Mouse (Mus musculus) granulocyte monocyte progenitor cell, adult 5-6 weeks (primary cell): ENCODE data around the gene Il5. TPM values are rescaled to one million over a fixed set of nuclear protein-coding genes. Genes with fewer than 3 reads are reported as not detected.

ENCODE experiments used
- ATAC-seq: replicated peaks from 2 replicates; pipeline ENCODE4 v1.8.0; 2016; ENCODE audit warnings: mild to moderate bottlenecking, moderate TSS enrichment, inconsistent platforms; ENCODE audit not compliant: poor library complexity, severe bottlenecking
- total RNA-seq, 2 experiments: library from RNA; stranded (forward) in 1 of 2; stranded (reverse) in 1 of 2; fragments of 200-712, 200-1000 nt in 1 of 2; fragments of >200 nt in 1 of 2; fragmentation: Nextera tagmentation in 1 of 2; gene quantifications; 2 replicates each; pipeline ENCODE4 v1.2.3; 2014 to 2017

Gene Il5
- total RNA-seq, 2 experiments from 2014 or later = not detected

GRCm38 (mm10) chr11:53769760-53770124 lies 49.1 kb downstream of the Il5 start, which contains the start of gene Irf1:
Irf1 (plus strand) TSS chr11:53770014.
- ATAC-seq = peak; percentile 78

GRCm38 (mm10) chr11:53770125-53770791 lies 49.7 kb downstream of the Il5 start:
- ATAC-seq = peak; percentile 42

- no peak for ATAC-seq
These were observed 50.6 kb downstream of the Il5 start for GRCm38 (mm10) chr11:53771001-53771744.

GRCm38 (mm10) chr11:53772536-53772935 lies 51.9 kb downstream of the Il5 start:
- peak; percentile 36 for ATAC-seq

GRCm38 (mm10) chr11:53773087-53773486 lies 52.5 kb downstream of the Il5 start, which contains the start of gene Gm17334:
Gm17334 (minus strand) TSS chr11:53773187.
- ATAC-seq = no peak

- ATAC-seq = no peak
These were observed 53.2 kb downstream of the Il5 start for GRCm38 (mm10) chr11:53773641-53774360.

Other genes with a start within 250 kb of the Il5 start
- gene Gm9945, start 240.6 kb upstream of the Il5 start, total RNA-seq (2014; fragmentation: Nextera tagmentation) = not detected in 2 replicates
- not detected in 2 replicates for gene Gm9945, start 240.6 kb upstream of the Il5 start, total RNA-seq (2017)
- not detected in 2 replicates for gene Sowaha, start 240.5 kb upstream of the Il5 start, total RNA-seq (2014; fragmentation: Nextera tagmentation)
- not detected in 2 replicates for gene Sowaha, start 240.5 kb upstream of the Il5 start, total RNA-seq (2017)
- gene Sept8, start 201.5 kb upstream of the Il5 start, total RNA-seq (2014; fragmentation: Nextera tagmentation) = 4.4 and 4.9 TPM in 2 replicates
- gene Sept8, start 201.5 kb upstream of the Il5 start, total RNA-seq (2017) = 4.4 and 5.7 TPM in 2 replicates
- gene Kif3a, start 153.4 kb upstream of the Il5 start, total RNA-seq (2014; fragmentation: Nextera tagmentation) = 7.5 and 11.8 TPM in 2 replicates
- gene Kif3a, start 153.4 kb upstream of the Il5 start, total RNA-seq (2017) = 2.4 and 5.7 TPM in 2 replicates
- gene Il4, start 102.1 kb upstream of the Il5 start, total RNA-seq (2014; fragmentation: Nextera tagmentation) = 1.5 TPM in 1 of 2 replicates, not detected in the other
- not detected in 2 replicates for gene Il4, start 102.1 kb upstream of the Il5 start, total RNA-seq (2017)
- gene Il13, start 86.1 kb upstream of the Il5 start, total RNA-seq (2014; fragmentation: Nextera tagmentation) = not detected in 2 replicates
- not detected in 2 replicates for gene Il13, start 86.1 kb upstream of the Il5 start, total RNA-seq (2017)
- gene Rad50, start 13.5 kb upstream of the Il5 start, total RNA-seq (2014; fragmentation: Nextera tagmentation) = 58.0 and 59.9 TPM in 2 replicates
- 67.4 and 85.2 TPM in 2 replicates for gene Rad50, start 13.5 kb upstream of the Il5 start, total RNA-seq (2017)
- 37.5 and 41.7 TPM in 2 replicates for gene Irf1, start 49.2 kb downstream of the Il5 start, total RNA-seq (2014; fragmentation: Nextera tagmentation)
- 41.3 and 55.9 TPM in 2 replicates for gene Irf1, start 49.2 kb downstream of the Il5 start, total RNA-seq (2017)
- 2.5 and 4.8 TPM in 2 replicates for gene Gm17334, start 52.4 kb downstream of the Il5 start, total RNA-seq (2014; fragmentation: Nextera tagmentation)
- not detected in 2 replicates for gene Gm17334, start 52.4 kb downstream of the Il5 start, total RNA-seq (2017)
- 5.6 and 6.5 TPM in 2 replicates for gene Gm12216, start 138.5 kb downstream of the Il5 start, total RNA-seq (2014; fragmentation: Nextera tagmentation)
- gene Gm12216, start 138.5 kb downstream of the Il5 start, total RNA-seq (2017) = 1.1 TPM in 1 of 2 replicates, not detected in the other
- 10.2 and 10.3 TPM in 2 replicates for gene Slc22a5, start 170.9 kb downstream of the Il5 start, total RNA-seq (2014; fragmentation: Nextera tagmentation)
- 8.7 and 13.3 TPM in 2 replicates for gene Slc22a5, start 170.9 kb downstream of the Il5 start, total RNA-seq (2017)